Mouse (Mus musculus) embryonic fibroblast, embryonic 13.5 days (primary cell): ENCODE data around the gene Mex3d.

Experiments
- CTCF ChIP-seq: IDR thresholded peaks from 2 replicates; pipeline ENCODE4 v1.5.1; 2011; ENCODE audit warnings: mild to moderate bottlenecking, control low read depth, low read length, moderate library complexity, borderline replicate concordance; ENCODE audit not compliant: insufficient read depth
- POLR2A ChIP-seq: IDR thresholded peaks from 2 replicates; pipeline ENCODE4 v1.6.1; 2011; ENCODE audit warnings: low read depth, mild to moderate bottlenecking, control low read depth, low read length, moderate library complexity

DNA sequence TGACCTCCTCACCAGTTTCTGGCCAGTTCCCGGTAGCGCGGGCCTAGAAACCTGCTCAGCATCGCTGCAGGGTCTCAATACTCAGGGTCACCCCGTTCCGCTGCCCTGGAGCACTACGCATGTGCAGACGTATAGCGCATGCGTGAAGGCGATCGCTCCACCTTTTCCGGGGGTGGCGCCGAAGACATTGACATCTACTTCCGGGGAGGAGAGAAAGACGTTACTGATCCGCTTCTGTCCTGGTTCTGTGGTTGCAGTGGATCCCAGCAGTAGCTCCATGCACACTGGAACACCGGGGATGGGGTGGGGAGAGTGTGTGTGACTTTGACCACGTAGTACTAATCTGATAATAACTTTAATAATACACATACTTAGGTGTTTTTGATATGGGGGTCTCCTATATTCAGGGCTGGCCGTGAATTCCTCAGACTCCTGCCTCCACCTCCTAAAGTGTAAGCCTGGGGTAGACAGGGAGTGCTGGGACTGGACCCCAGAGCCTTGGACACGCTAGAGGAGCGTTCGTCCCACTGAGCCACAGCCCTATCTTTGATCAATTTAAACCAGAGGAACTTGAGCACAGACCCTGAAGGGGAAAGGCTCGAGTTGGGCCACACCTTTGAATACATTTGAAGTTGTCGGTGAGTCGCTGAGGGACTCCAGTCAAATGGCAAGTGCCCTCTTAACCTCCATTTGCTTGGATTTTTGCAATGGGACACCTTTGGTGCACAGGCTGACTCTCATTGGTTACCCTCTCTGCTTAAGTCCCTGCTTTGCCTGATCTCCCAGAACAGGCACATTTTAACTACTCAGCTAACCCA lies 19.4 kb upstream of the Mex3d start, which contains the start of gene Uqcr11:
- TF ChIP-seq POLR2A (peak; percentile 97), CTCF (no peak)
